Mouse (Mus musculus) lung, adult 2 months (tissue): Measurements from ENCODE around the gene Gabrb3.

Experiments
- CTCF ChIP-seq: fragments of 200-500 bp; IDR thresholded peaks from 2 replicates; pipeline ENCODE4 v1.5.1; 2011; ENCODE audit warnings: mild to moderate bottlenecking, low read length, control low read depth; ENCODE audit not compliant: insufficient read depth
- POLR2A ChIP-seq: fragments of 200-500 bp; IDR thresholded peaks from 2 replicates; pipeline ENCODE4 v1.6.1; 2011; ENCODE audit warnings: low read depth, mild to moderate bottlenecking, control low read depth, low read length, borderline replicate concordance; ENCODE audit errors: extremely low read depth

DNA sequence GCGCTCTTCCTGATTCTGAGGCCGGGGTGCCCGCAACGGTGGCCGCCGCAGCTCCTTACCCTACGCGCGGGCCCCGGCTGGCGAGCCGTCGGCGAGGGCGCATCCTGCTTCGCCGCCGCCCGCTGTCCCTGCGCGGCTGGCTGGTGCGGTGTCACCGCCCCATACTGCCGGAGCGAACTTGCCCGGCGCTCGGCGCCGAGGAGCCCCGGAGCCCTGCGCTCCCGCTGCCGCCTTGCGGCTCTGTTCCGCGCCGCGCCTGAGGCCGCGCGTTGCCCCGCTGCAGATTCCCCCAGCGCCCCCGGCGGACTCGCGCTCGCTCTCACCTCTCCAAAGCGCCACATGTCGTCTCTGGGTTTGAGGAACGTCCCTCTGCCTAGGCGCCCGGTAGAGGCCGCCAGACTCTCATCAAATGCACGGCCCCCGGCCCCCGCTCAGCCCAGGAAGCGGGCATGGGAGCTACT is 90.2 kb downstream of the Gabrb3 start, which contains the start of gene Gabra5:
- TF ChIP-seq CTCF = no peak
- TF ChIP-seq POLR2A = no peak
